In the genomic region with DNA sequence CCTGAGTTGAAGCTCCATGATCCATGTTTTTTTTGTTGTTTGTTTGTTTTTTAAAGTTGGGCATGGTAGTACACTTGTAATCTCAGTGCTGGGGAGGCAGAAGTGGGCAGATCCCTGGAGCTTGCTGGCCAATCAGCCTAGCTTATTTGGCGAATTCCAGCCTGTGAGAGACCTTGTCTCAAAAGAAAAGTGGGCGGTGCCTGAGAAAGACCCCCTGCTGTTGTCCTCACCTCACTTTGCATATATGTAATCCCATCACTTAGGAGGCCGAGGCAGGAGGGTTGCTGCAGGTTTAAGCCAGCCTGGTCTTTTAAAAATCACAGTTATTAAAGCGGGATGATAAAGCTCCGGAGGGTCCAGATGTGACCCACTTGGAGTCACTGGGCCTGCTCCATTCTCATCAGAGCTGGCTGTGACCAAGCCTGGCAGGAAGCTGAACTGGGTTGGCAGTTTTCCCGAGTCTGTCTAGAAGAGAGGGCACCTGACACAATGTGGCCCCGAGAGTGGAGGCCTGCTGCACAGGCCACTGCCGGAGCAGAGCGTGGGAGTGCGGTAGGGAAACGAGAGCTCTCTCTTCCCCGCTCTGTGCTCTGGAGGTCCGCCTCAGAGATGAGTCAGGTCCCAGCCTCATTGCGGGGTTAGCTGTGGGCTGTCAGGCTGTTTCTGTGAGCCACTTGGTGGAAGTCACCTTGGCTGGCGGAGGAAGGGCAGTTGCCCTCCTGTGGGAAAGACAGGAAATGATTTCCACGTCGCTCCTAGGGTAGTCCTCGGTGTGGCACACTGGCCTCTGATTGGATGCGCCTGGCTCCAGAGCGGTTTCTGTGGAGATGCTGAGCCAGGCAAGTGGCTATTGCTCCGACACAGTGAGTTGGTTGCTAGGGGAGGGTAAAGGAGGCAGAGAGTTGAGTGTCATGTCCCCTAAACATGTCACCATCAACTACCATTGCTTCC, we compare ENCODE assay signal across 8 mouse cellular contexts. TPM values are rescaled to one million over a fixed set of nuclear protein-coding genes. Genes with fewer than 3 reads are reported as not detected.
DNase-seq lines count a peak whose midpoint lies in the region; ATAC-seq lines count a peak whose summit lies in the region.

No protein-coding gene starts in this region.

- H3K4me2 ChIP-seq in heart, embryonic 12.5 days, result peak overlapping the region; percentile 49
- H3K4me2 ChIP-seq in kidney, embryonic 15.5 days, result peak overlapping the region; percentile 15; the same call in 1 of the 2 replicates
- H3K4me2 ChIP-seq in lung, embryonic 16.5 days (ENCODE audit: low read depth, low read length), result no peak overlapping the region

- ATAC-seq in heart, embryonic 12.5 days (ENCODE audit: insufficient number of reproducible peaks, low FRiP score), result no peak; the same call in 1 of the 2 replicates
- peak; percentile 63 for ATAC-seq in kidney, embryonic 15.5 days (replicated peaks; ENCODE audit: low FRiP score)
- ATAC-seq in lung, embryonic 16.5 days (ENCODE audit: low read depth), result peak; percentile 36; the same call in 1 of the 2 replicates
- no peak for ATAC-seq in inflammation-experienced regulatory T-cells, adult 6 months

- WGBS in heart, embryonic 12.5 days, result 46% methylated on average over 21 of the region's 21 CpGs
- WGBS in kidney, embryonic 15.5 days, result 51% methylated on average over 21 of the region's 21 CpGs
- WGBS in lung, embryonic 16.5 days, result 51% methylated on average over 21 of the region's 21 CpGs

- peak; percentile 40 for DNase-seq in embryo, embryonic 10.5 days (ENCODE audit: low spot score)
- no peak for DNase-seq in embryo, embryonic 9.5 days (ENCODE audit: extremely low spot score)
- peak; percentile 85 to 87 for DNase-seq in cerebellum, postnatal 10 days
- peak; percentile 49 to 51 for DNase-seq in right cerebral cortex, postnatal 36 days (ENCODE audit: low spot score in 2 of 2)

- H3K4me1 ChIP-seq in heart, embryonic 12.5 days (replicated peaks), result peaks cover 35% of the 10 kb centered on the region
- peaks cover 20% of the 10 kb centered on the region for H3K4me1 ChIP-seq in kidney, embryonic 15.5 days
- H3K4me1 ChIP-seq in lung, embryonic 16.5 days (replicated peaks; ENCODE audit: control insufficient read depth, insufficient read depth, low read length), result peaks cover 17% of the 10 kb centered on the region; the same call in 1 of the 2 replicates

- H3K36me3 ChIP-seq in heart, embryonic 12.5 days, result peaks cover 18% of the 10 kb centered on the region
- peaks cover 17% of the 10 kb centered on the region for H3K36me3 ChIP-seq in kidney, embryonic 15.5 days
- H3K36me3 ChIP-seq in lung, embryonic 16.5 days (ENCODE audit: control insufficient read depth, insufficient read depth, low read length), result peaks cover 12% of the 10 kb centered on the region; the same call in 1 of the 2 replicates

- peak overlapping the region; percentile 59 for H3K27ac ChIP-seq in heart, embryonic 12.5 days (ENCODE audit: poor library complexity, severe bottlenecking)
- H3K27ac ChIP-seq in kidney, embryonic 15.5 days, result 0 out of 2 replicates have a peak overlapping the region, but pooled peaks have one; percentile 2
- H3K27ac ChIP-seq in lung, embryonic 16.5 days (ENCODE audit: low read length), result peak overlapping the region; percentile 30; the same call in 1 of the 2 replicates

- H3K4me3 ChIP-seq in heart, embryonic 12.5 days, result no peak overlapping the region
- no peak overlapping the region for H3K4me3 ChIP-seq in kidney, embryonic 15.5 days (replicated peaks)
- no peak overlapping the region for H3K4me3 ChIP-seq in lung, embryonic 16.5 days (ENCODE audit: low read length)

- H3K9ac ChIP-seq in heart, embryonic 12.5 days, result peak overlapping the region; percentile 21; the same call in 1 of the 2 replicates
- no peak overlapping the region for H3K9ac ChIP-seq in kidney, embryonic 15.5 days
- peak overlapping the region; percentile 27; the same call in 1 of the 2 replicates for H3K9ac ChIP-seq in lung, embryonic 16.5 days (ENCODE audit: low read length)

- H3K9me3 ChIP-seq in heart, embryonic 12.5 days (replicated peaks), result no peaks in the 10 kb centered on the region
- H3K9me3 ChIP-seq in kidney, embryonic 15.5 days (replicated peaks), result no peaks in the 10 kb centered on the region
- no peaks in the 10 kb centered on the region for H3K9me3 ChIP-seq in lung, embryonic 16.5 days (ENCODE audit: control insufficient read depth, low read length)

- no peaks in the 10 kb centered on the region for H3K27me3 ChIP-seq in heart, embryonic 12.5 days (replicated peaks)
- no peaks in the 10 kb centered on the region for H3K27me3 ChIP-seq in kidney, embryonic 15.5 days
- no peaks in the 10 kb centered on the region for H3K27me3 ChIP-seq in lung, embryonic 16.5 days (ENCODE audit: control insufficient read depth, insufficient read depth, low read depth, low read length)

RNA-seq across cellular contexts. Expression of gene Mrps23, which starts 11.0 kb away (rescaled TPM):
- polyA plus RNA-seq in heart, embryonic 12.5 days (2016; fragmentation: Nextera tagmentation; extraction: Ambion mirVana), result 79.2 and 81.4 TPM in 2 replicates
- 57.5 and 65.2 TPM in 2 replicates for polyA plus RNA-seq in kidney, embryonic 15.5 days (2015; fragmentation: Nextera tagmentation; extraction: Ambion mirVana)
- 50.6 and 55.5 TPM in 2 replicates for polyA plus RNA-seq in lung, embryonic 16.5 days (2015; fragmentation: Nextera tagmentation; extraction: Ambion mirVana)
- polyA plus RNA-seq in inflammation-experienced regulatory T-cells, adult 6 months (2017; shearing (Covaris generic)), result 100 to 1,000 TPM in 2 of 3 experiments, 10 to 100 TPM in 1; 75.3 to 134 (median 101) TPM

Comparison
In these comparisons a context has a peak if more than half of its experiments do, and no peak if none do; other contexts are left out.
1. ATAC-seq: peak in kidney, embryonic 15.5 days (single experiment) and lung, embryonic 16.5 days (single experiment); none in heart, embryonic 12.5 days (single experiment) and inflammation-experienced regulatory T-cells, adult 6 months (single experiment).
2. H3K27ac ChIP-seq: peak in every context shown above with its lines; median percentile 59 in heart, embryonic 12.5 days; 30 in lung, embryonic 16.5 days; 2 in kidney, embryonic 15.5 days.